Mouse (Mus musculus) hematopoietic stem cell, adult 5-6 weeks (primary cell): ENCODE data around the gene Iqsec1. TPM values are rescaled to one million over a fixed set of nuclear protein-coding genes. Genes with fewer than 3 reads are reported as not detected.

Source experiments
- ATAC-seq, 2 experiments: fragments of 125-278 bp in 1 of 2; replicated peaks in 1 of 2; 2 replicates each; pipeline ENCODE4 v1.8.0; 2016 to 2017; ENCODE audit warnings: inconsistent platforms in 2 of 2, mild to moderate bottlenecking in 2 of 2, moderate number of reproducible peaks in 2 of 2, low read depth in 1 of 2, moderate TSS enrichment in 1 of 2; ENCODE audit not compliant: low FRiP score in 2 of 2, poor library complexity in 2 of 2, severe bottlenecking in 2 of 2, insufficient read depth in 1 of 2, low TSS enrichment in 1 of 2
- total RNA-seq: library from RNA; stranded (forward); fragments of 172-1452, 232-1000 nt; gene quantifications from 2 replicates; pipeline ENCODE4 v1.2.3, GENCODE M21; 2017

Gene Iqsec1
- total RNA-seq, 1 experiment from 2014 or later: 18.2 TPM

DNA sequence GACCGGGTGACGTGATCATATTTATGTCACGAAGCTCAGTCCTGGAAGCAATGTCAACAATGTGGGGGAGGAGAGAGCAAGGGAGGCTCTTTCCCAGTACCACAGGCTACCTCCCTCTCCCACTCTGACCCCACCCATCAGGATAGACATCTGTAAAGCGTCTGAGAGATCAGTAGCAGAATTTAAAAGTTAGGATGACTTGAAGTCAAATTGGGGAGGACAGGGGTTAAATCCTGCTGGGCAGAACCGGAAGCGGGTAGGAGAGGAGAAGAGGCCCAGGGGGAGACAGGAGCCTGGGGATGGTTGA, 366.9 kb downstream of the Iqsec1 start:
- ATAC-seq: no peak

DNA sequence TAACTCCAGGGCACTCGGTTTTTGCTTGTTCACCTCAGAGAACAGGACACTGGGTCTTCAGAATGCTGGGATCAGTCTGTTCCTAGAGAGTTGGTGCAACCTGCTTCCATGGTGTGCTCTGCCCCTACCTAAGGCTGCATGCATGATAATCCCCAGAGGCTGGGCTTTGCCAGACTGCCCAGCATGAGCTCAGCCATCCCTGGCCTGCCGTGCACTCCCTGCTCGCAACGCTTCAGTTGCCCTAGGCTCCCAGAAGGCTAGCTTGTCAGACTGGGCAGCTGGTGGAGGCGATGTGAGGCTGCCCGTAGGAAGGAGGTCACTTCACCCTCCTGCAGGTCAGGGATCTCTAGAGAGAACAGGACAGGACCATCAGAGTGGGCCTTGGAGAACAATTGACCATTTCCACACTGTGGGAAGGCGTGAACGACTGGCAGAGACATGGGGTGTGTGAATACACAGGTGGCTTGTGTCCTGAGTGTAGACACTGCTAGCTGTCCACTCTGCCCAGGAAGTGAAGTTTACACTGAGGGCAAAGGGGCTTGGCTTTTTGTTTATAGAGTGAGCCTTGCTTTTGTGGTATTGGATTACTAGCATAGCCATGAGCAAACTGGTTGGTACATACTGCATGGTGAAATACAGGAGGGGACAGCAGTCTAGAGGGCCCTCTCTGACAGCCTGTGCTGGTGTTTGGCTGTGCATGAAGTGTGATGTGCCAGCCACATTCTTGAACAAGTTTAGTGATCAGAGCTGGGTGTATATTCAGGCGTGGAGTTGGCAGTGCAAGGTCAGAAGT, 367.5 kb downstream of the Iqsec1 start:
- no peak for ATAC-seq

GRCm38 (mm10) chr6:90619936-90620335, 368.5 kb downstream of the Iqsec1 start:
- ATAC-seq: no peak

DNA sequence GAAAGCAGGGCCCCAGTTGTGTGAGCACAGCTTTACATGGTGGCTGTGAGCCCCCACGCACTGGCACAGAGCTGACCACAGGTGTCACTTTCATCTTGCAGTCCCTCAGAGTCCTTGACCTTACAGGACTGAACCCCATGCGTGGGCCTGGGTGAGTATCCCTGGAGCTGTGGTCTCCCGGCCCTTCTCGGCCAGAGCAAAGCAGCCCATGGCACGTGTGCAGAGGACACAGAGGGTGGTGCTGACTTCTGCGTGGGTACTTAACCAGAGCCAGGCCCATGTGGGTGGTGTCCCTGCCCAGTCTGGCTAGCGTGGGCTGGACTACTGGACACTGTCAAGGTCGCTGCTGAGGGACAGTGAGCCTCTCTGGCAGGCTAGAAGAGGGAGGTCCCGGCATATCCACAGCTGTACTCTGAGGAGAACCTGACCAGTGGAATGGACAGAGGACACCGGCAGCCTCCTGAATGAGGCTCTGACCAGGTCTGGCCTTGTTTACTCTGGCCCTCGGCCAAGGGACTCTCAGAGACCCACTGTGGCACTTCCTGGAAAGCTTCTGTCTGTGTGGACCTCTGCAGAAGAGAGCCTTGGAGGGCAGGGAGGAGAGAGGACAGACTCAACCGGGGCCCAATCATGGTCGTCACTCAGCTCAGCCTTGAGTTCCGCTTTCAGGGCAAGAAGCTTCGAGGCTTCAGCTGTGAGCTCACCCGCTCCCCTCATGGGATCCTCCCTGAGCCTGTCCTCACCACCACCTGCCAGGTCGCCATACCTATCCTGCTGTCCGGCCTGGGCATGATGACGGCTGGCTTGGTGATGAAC, 369.5 kb downstream of the Iqsec1 start:
- ATAC-seq: 0 out of 4 replicates have a peak, but pooled peaks of 1 of the 2 experiments have one; percentile 22

DNA sequence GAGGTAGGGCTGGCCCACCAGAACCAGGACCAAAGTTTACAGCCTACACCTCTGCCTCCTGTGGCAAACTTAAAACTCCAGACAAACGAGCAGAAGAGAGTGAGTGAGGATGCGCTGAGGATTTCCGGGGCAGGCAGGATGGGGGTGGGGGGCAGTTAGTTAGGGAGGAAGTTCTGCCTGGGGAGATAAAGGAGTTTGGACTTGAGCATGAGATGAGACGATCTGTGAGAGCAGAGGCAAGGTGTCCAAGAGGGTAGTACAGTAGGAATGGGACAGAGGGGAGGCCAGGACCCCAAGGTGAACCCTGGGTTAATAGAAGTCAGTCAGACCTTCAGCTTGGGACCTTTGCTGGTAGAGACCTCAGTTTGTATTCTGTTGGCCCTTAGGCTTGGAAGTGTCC, 370.2 kb downstream of the Iqsec1 start:
- ATAC-seq: peak in 1 of 2 experiments; percentile 5; a peak in 1 of 4 replicates

- no peak for ATAC-seq
Observed at GRCm38 (mm10) chr6:90616481-90616880, 372.0 kb downstream of the Iqsec1 start.

DNA sequence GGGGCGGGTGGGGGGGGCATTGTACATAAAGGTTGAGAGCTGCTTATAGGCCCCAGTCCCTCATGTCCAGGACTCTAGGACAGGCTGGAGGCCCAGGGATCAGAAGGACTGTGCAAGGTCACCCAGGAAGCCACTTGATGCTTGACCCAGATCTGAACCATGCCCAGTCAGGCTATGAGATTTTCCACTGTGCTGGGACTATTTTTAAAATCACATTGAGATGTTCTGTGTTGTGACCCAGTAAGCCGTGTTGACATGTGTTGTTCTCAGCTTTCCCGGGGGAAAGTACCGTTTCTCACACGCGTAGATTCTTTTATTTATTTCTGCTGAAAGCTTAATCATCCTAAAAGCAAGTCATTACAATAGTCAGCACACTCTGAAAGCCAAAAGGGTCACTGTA, 372.5 kb downstream of the Iqsec1 start:
- ATAC-seq: no peak

GRCm38 (mm10) chr6:90615362-90615761, 373.1 kb downstream of the Iqsec1 start:
- no peak for ATAC-seq

- ATAC-seq: no peak
Observed at GRCm38 (mm10) chr6:90613277-90613676, 375.2 kb downstream of the Iqsec1 start.

GRCm38 (mm10) chr6:90610248-90610647, 378.2 kb downstream of the Iqsec1 start:
- ATAC-seq: no peak

GRCm38 (mm10) chr6:90608186-90608585, 380.3 kb downstream of the Iqsec1 start:
- ATAC-seq: peak; percentile 22 to 50; a peak in 1 of 4 replicates

- ATAC-seq: peak; percentile 53 to 58
Observed at GRCm38 (mm10) chr6:90607196-90607595, 381.3 kb downstream of the Iqsec1 start.

GRCm38 (mm10) chr6:90606538-90606937, 381.9 kb downstream of the Iqsec1 start:
- ATAC-seq: peak; percentile 47 to 54; a peak in 2 of 4 replicates

Other genes with a start within 250 kb of the Iqsec1 start
- 140 and 155 TPM in 2 replicates for gene Nup210, start 128.1 kb upstream of the Iqsec1 start, total RNA-seq
- gene Hdac11, start 168.0 kb upstream of the Iqsec1 start, total RNA-seq: 6.4 and 11.7 TPM in 2 replicates
- gene Fbln2, start 223.8 kb upstream of the Iqsec1 start, total RNA-seq: not detected in 2 replicates